Mouse (Mus musculus) MEL (cell line): Measurements from ENCODE around the gene Tob2. TPM values are rescaled to one million over a fixed set of nuclear protein-coding genes. Genes with fewer than 3 reads are reported as not detected.

Experiments
- DNase-seq: peaks from one replicate; pipeline ENCODE4 v3.0.0; 2011; ENCODE audit warnings: low read depth, low spot score
- H3K27ac ChIP-seq: 2 replicates; pipeline ENCODE4 v1.5.1; 2012; ENCODE audit warnings: low read depth, mild to moderate bottlenecking, control low read depth, low read length, moderate library complexity; ENCODE audit not compliant: control insufficient read depth
- H3K27me3 ChIP-seq, 2 experiments: fragments of 150-350 bp in 1 of 2; sonication (generic) in 1 of 2; 2 replicates each; pipeline ENCODE4 v1.6.1; 2012; ENCODE audit warnings: low read length in 2 of 2, mild to moderate bottlenecking in 2 of 2, improper control_type of control experiment in 1 of 2, moderate library complexity in 1 of 2; ENCODE audit not compliant: insufficient read depth in 2 of 2, control insufficient read depth in 1 of 2
- H3K36me3 ChIP-seq, 2 experiments: 2 replicates each; pipeline ENCODE4 v1.6.1; 2012 to 2014; ENCODE audit warnings: low read length in 2 of 2, improper control_type of control experiment in 1 of 2, inconsistent platforms in 1 of 2, mild to moderate bottlenecking in 1 of 2; ENCODE audit not compliant: insufficient read depth in 2 of 2, control insufficient read depth in 1 of 2
- H3K4me1 ChIP-seq, 2 experiments: fragments of 150-350 bp in 1 of 2; sonication (generic) in 1 of 2; 2 replicates each; pipeline ENCODE4 v1.6.1; 2012; ENCODE audit warnings: low read length in 2 of 2, improper control_type of control experiment in 1 of 2, mild to moderate bottlenecking in 1 of 2; ENCODE audit not compliant: insufficient read depth in 2 of 2, control insufficient read depth in 1 of 2
- H3K4me3 ChIP-seq, 2 experiments: fragments of 150-350 bp in 1 of 2; sonication (generic) in 1 of 2; 2 replicates each; pipeline ENCODE4 v1.5.1; 2012; ENCODE audit warnings: low read depth in 2 of 2, low read length in 2 of 2, mild to moderate bottlenecking in 2 of 2, moderate library complexity in 2 of 2, control low read depth in 1 of 2, improper control_type of control experiment in 1 of 2; ENCODE audit not compliant: control insufficient read depth in 1 of 2, insufficient read depth in 1 of 2
- H3K79me2 ChIP-seq: 2 replicates; pipeline ENCODE4 v1.6.1; 2012; ENCODE audit warnings: mild to moderate bottlenecking, low read length, moderate library complexity; ENCODE audit not compliant: control insufficient read depth, poor library complexity, insufficient read depth
- H3K9ac ChIP-seq: 2 replicates; pipeline ENCODE4 v1.6.1; 2012; ENCODE audit warnings: low read depth, mild to moderate bottlenecking, control low read depth, low read length, moderate library complexity; ENCODE audit not compliant: control insufficient read depth, poor library complexity, severe bottlenecking
- H3K9me3 ChIP-seq: fragments of 150-350 bp; sonication (generic); replicated peaks from 2 replicates; pipeline ENCODE4 v1.6.1; 2012; ENCODE audit warnings: mild to moderate bottlenecking, low read length, improper control_type of control experiment, moderate library complexity; ENCODE audit not compliant: insufficient read depth
- CHD2 ChIP-seq: IDR thresholded peaks from 2 replicates; pipeline ENCODE4 v1.6.1; 2011; ENCODE audit warnings: low read length, improper control_type of control experiment
- CTCF ChIP-seq, 3 experiments: IDR thresholded peaks in 2 of 3; conservative IDR thresholded peaks in 1 of 3; 2 replicates each; pipeline ENCODE4 v1.5.1; 2011 to 2012; ENCODE audit warnings: low read length in 3 of 3, low read depth in 2 of 3, mild to moderate bottlenecking in 2 of 3, improper control_type of control experiment in 1 of 3, inconsistent platforms in 1 of 3, mixed read lengths in 1 of 3, moderate library complexity in 1 of 3; ENCODE audit not compliant: control insufficient read depth in 1 of 3, insufficient read depth in 1 of 3, poor library complexity in 1 of 3, severe bottlenecking in 1 of 3
- E2F4 ChIP-seq: IDR thresholded peaks from 2 replicates; pipeline ENCODE4 v1.6.1; 2011; ENCODE audit warnings: low read depth, low read length, improper control_type of control experiment, borderline replicate concordance
- EP300 ChIP-seq, 2 experiments: IDR thresholded peaks; 2 replicates each; pipeline ENCODE4 v1.6.1; 2011; ENCODE audit warnings: improper control_type of control experiment in 2 of 2, low read length in 2 of 2, low read depth in 1 of 2, mild to moderate bottlenecking in 1 of 2
- ETS1 ChIP-seq: IDR thresholded peaks from 2 replicates; pipeline ENCODE4 v1.6.1; 2012; ENCODE audit warnings: low read depth, mild to moderate bottlenecking, inconsistent platforms, low read length, improper control_type of control experiment, moderate library complexity
- GABPA ChIP-seq: IDR thresholded peaks from 2 replicates; pipeline ENCODE4 v1.6.1; 2012; ENCODE audit warnings: low read depth, mild to moderate bottlenecking, inconsistent platforms, low read length, improper control_type of control experiment, moderate library complexity
- GATA1 ChIP-seq: IDR thresholded peaks from 2 replicates; pipeline ENCODE4 v1.6.1; 2011; ENCODE audit warnings: low read depth, low read length, improper control_type of control experiment
- HCFC1 ChIP-seq: IDR thresholded peaks from 2 replicates; pipeline ENCODE4 v1.6.1; 2012; ENCODE audit warnings: low read depth, mild to moderate bottlenecking, inconsistent platforms, low read length, improper control_type of control experiment, moderate library complexity
- JUND ChIP-seq: IDR thresholded peaks from 2 replicates; pipeline ENCODE4 v1.6.1; 2011; ENCODE audit warnings: low read depth, mild to moderate bottlenecking, improper control_type of control experiment, low read length
- KAT2A ChIP-seq: conservative IDR thresholded peaks from 2 replicates; pipeline ENCODE4 v1.6.1; 2012; ENCODE audit warnings: low read depth, low read length, improper control_type of control experiment, inconsistent platforms
- MAX ChIP-seq: IDR thresholded peaks from 2 replicates; pipeline ENCODE4 v1.6.1; 2011; ENCODE audit warnings: low read length, improper control_type of control experiment
- MAZ ChIP-seq: IDR thresholded peaks from 2 replicates; pipeline ENCODE4 v1.6.1; 2012; ENCODE audit warnings: low read depth, mild to moderate bottlenecking, inconsistent platforms, low read length, improper control_type of control experiment
- MEF2A ChIP-seq: IDR thresholded peaks from 2 replicates; pipeline ENCODE4 v1.6.1; 2014; ENCODE audit warnings: low read depth, mild to moderate bottlenecking, inconsistent platforms, low read length, improper control_type of control experiment; ENCODE audit not compliant: poor library complexity, insufficient replicate concordance, severe bottlenecking; ENCODE audit errors: extremely low read depth
- MYB ChIP-seq: IDR thresholded peaks from 2 replicates; pipeline ENCODE4 v1.6.1; 2011; ENCODE audit warnings: mild to moderate bottlenecking, low read depth, low read length, improper control_type of control experiment
- MYC ChIP-seq: IDR thresholded peaks from 2 replicates; pipeline ENCODE4 v1.6.1; 2011; ENCODE audit warnings: low read depth, mild to moderate bottlenecking, low read length, improper control_type of control experiment, moderate library complexity
- POLR2AphosphoS2 ChIP-seq: IDR thresholded peaks from 2 replicates; pipeline ENCODE4 v1.6.1; 2011; ENCODE audit warnings: low read length, improper control_type of control experiment
- RAD21 ChIP-seq: IDR thresholded peaks from 2 replicates; pipeline ENCODE4 v1.6.1; 2011; ENCODE audit warnings: mild to moderate bottlenecking, low read depth, low read length, improper control_type of control experiment
- SIN3A ChIP-seq: IDR thresholded peaks from 2 replicates; pipeline ENCODE4 v1.6.1; 2012; ENCODE audit warnings: low read length, improper control_type of control experiment, inconsistent platforms
- TBP ChIP-seq: IDR thresholded peaks from 2 replicates; pipeline ENCODE4 v1.8.0; 2011; ENCODE audit warnings: low read depth, low read length, improper control_type of control experiment
- TCF12 ChIP-seq: IDR thresholded peaks from 2 replicates; pipeline ENCODE4 v1.6.1; 2014; ENCODE audit warnings: low read depth, mild to moderate bottlenecking, inconsistent platforms, low read length, improper control_type of control experiment, moderate library complexity
- UBTF ChIP-seq: IDR thresholded peaks from 2 replicates; pipeline ENCODE4 v1.6.1; 2012; ENCODE audit warnings: low read depth, mild to moderate bottlenecking, inconsistent platforms, low read length, improper control_type of control experiment, moderate library complexity, borderline replicate concordance; ENCODE audit not compliant: insufficient read depth
- USF1 ChIP-seq: IDR thresholded peaks from 2 replicates; pipeline ENCODE4 v1.6.1; 2014; ENCODE audit warnings: low read depth, mild to moderate bottlenecking, inconsistent platforms, low read length, improper control_type of control experiment, moderate library complexity
- ZC3H11A ChIP-seq: IDR thresholded peaks from 2 replicates; pipeline ENCODE4 v1.6.1; 2012; ENCODE audit warnings: low read depth, mild to moderate bottlenecking, inconsistent platforms, low read length, improper control_type of control experiment
- ZKSCAN1 ChIP-seq: IDR thresholded peaks from 2 replicates; pipeline ENCODE4 v1.6.1; 2012; ENCODE audit warnings: low read depth, mild to moderate bottlenecking, inconsistent platforms, low read length, improper control_type of control experiment, moderate library complexity
- polyA plus RNA-seq, 2 experiments: library from polyadenylated mRNA; stranded (reverse) in 1 of 2; unstranded in 1 of 2; fragments of >175 nt in 1 of 2; fragments of >200 nt in 1 of 2; gene quantifications; 2 replicates each; pipeline versions ENCODE4 v1.2.1 to v1.2.4; 2012; ENCODE audit warnings: low replicate concordance in 2 of 2, low read depth in 1 of 2; ENCODE audit not compliant: insufficient read length in 2 of 2, insufficient read depth in 1 of 2, missing spikeins in 1 of 2
- total RNA-seq: library from RNA; depleted of rRNA; stranded (reverse); fragments of 300-350 nt; gene quantifications from 2 replicates; pipeline ENCODE4 v1.2.3, GENCODE M21; 2012

Tob2 gene
- total and polyA plus RNA-seq, 3 experiments, result 20.7 to 23.5 TPM; not detected in 1

GRCm38 (mm10) chr15:81805624-81806023 is 53.0 kb downstream of the Tob2 start:
- Histone ChIP-seq H3K4me3 (no peak overlapping the region), H3K4me1 (peaks cover 6 to 21% of the 10 kb centered on the region in 2 experiments), H3K79me2 (no peaks in the 10 kb centered on the region; the same call in 1 of the 2 replicates), H3K9me3 (no peaks in the 10 kb centered on the region), H3K36me3 (peaks cover 0 to 19% of the 10 kb centered on the region in 2 experiments; a peak in 2 of 4 replicates), H3K9ac (no peak overlapping the region), H3K27ac (no peak overlapping the region), H3K27me3 (no peaks in the 10 kb centered on the region)
- no peak for TF ChIP-seq SIN3A
- TF ChIP-seq HCFC1, result no peak
- TF ChIP-seq MYB, result no peak
- TF ChIP-seq MAX, result no peak
- TF ChIP-seq ZKSCAN1, result no peak
- no peak for DNase-seq

GRCm38 (mm10) chr15:81804883-81805282 is 53.7 kb downstream of the Tob2 start:
- H3K9ac ChIP-seq, result no peak overlapping the region
- no peak overlapping the region for H3K27ac ChIP-seq
- no peaks in the 10 kb centered on the region; the same call in 1 of the 2 replicates for H3K79me2 ChIP-seq
- no peak overlapping the region for H3K4me3 ChIP-seq
- no peaks in the 10 kb centered on the region for H3K27me3 ChIP-seq
- H3K4me1 ChIP-seq, result peaks cover 6 to 21% of the 10 kb centered on the region in 2 experiments
- TF ChIP-seq MYC, result no peak
- TF ChIP-seq MAX, result no peak
- TF ChIP-seq GABPA, result no peak
- no peak for TF ChIP-seq MYB
- no peak for TF ChIP-seq ZC3H11A
- TF ChIP-seq TCF12, result no peak
- TF ChIP-seq EP300 (IDR thresholded peaks at IDR 0.05; ENCODE audit: low read depth in 1 of 2, low read length in 2 of 2), result no peak
- TF ChIP-seq JUND, result no peak
- TF ChIP-seq MAZ, result no peak
- no peak for TF ChIP-seq E2F4
- TF ChIP-seq HCFC1, result no peak
- TF ChIP-seq RAD21, result no peak
- TF ChIP-seq USF1, result no peak
- no peak for DNase-seq
- no peaks in the 10 kb centered on the region for H3K9me3 ChIP-seq
- H3K36me3 ChIP-seq, result peaks cover 0 to 18% of the 10 kb centered on the region in 2 experiments; a peak in 2 of 4 replicates

- H3K4me3 ChIP-seq, result no peak overlapping the region
- H3K9ac ChIP-seq, result no peak overlapping the region
- no peaks in the 10 kb centered on the region for H3K9me3 ChIP-seq
- no peak overlapping the region for H3K27ac ChIP-seq
- H3K27me3 ChIP-seq, result no peaks in the 10 kb centered on the region
- DNase-seq, result no peak
- H3K36me3 ChIP-seq, result peaks cover 0 to 14% of the 10 kb centered on the region in 2 experiments; a peak in 2 of 4 replicates
- peaks cover 6 to 21% of the 10 kb centered on the region in 2 experiments for H3K4me1 ChIP-seq
- no peaks in the 10 kb centered on the region; the same call in 1 of the 2 replicates for H3K79me2 ChIP-seq
- TF ChIP-seq MAX, result no peak
- TF ChIP-seq CHD2, result no peak
- no peak for TF ChIP-seq UBTF
- TF ChIP-seq JUND, result no peak
- no peak for TF ChIP-seq MYC
- TF ChIP-seq USF1, result no peak
- no peak for TF ChIP-seq POLR2AphosphoS2
- TF ChIP-seq ZC3H11A, result no peak
- TF ChIP-seq E2F4, result no peak
- TF ChIP-seq MAZ, result no peak
- TF ChIP-seq TBP, result no peak
- no peak for TF ChIP-seq MYB
- TF ChIP-seq CTCF (IDR thresholded peaks at IDR 0.05 in 2 of 3, conservative IDR thresholded peaks at IDR 0.05 in 1 of 3; ENCODE audit: control insufficient read depth in 1 of 3, insufficient read depth in 1 of 3, low read depth in 2 of 3, low read length in 3 of 3, poor library complexity in 1 of 3, severe bottlenecking in 1 of 3), result no peak
- TF ChIP-seq MEF2A, result no peak
- no peak for TF ChIP-seq GATA1
- no peak for TF ChIP-seq HCFC1
- TF ChIP-seq ETS1, result no peak
- no peak for TF ChIP-seq SIN3A
- TF ChIP-seq KAT2A, result no peak
Observed at GRCm38 (mm10) chr15:81804172-81804571, 54.4 kb downstream of the Tob2 start.
